Mouse (Mus musculus): Measurements from ENCODE around the gene Cldn9.

- no peak for TF ChIP-seq CTCF (conservative IDR thresholded peaks at IDR 0.05; ENCODE audit: low read length)
- no peak for TF ChIP-seq POU5F1 (IDR thresholded peaks at IDR 0.05; ENCODE audit: borderline replicate concordance, low read length)
Measured at GRCm38 (mm10) chr17:23719455-23719854, 35.6 kb upstream of the Cldn9 start.

Measured in E14TG2a.4 (cell line).